Mouse (Mus musculus) MEL (cell line): ENCODE measurements around the gene Lcp1. TPM values are rescaled to one million over a fixed set of nuclear protein-coding genes. Genes with fewer than 3 reads are reported as not detected.
A peak's percentile ranks its signal among the peaks of the same experiment; 100 is the strongest.

Experiments
- DNase-seq: peaks from one replicate; pipeline ENCODE4 v3.0.0; 2011; ENCODE audit warnings: low read depth, low spot score
- H3K27ac ChIP-seq: 2 replicates; pipeline ENCODE4 v1.5.1; 2012; ENCODE audit warnings: low read depth, mild to moderate bottlenecking, control low read depth, low read length, moderate library complexity; ENCODE audit not compliant: control insufficient read depth
- H3K27me3 ChIP-seq, 2 experiments: fragments of 150-350 bp in 1 of 2; sonication (generic) in 1 of 2; 2 replicates each; pipeline ENCODE4 v1.6.1; 2012; ENCODE audit warnings: low read length in 2 of 2, mild to moderate bottlenecking in 2 of 2, improper control_type of control experiment in 1 of 2, moderate library complexity in 1 of 2; ENCODE audit not compliant: insufficient read depth in 2 of 2, control insufficient read depth in 1 of 2
- H3K36me3 ChIP-seq, 2 experiments: 2 replicates each; pipeline ENCODE4 v1.6.1; 2012 to 2014; ENCODE audit warnings: low read length in 2 of 2, improper control_type of control experiment in 1 of 2, inconsistent platforms in 1 of 2, mild to moderate bottlenecking in 1 of 2; ENCODE audit not compliant: insufficient read depth in 2 of 2, control insufficient read depth in 1 of 2
- H3K4me1 ChIP-seq, 2 experiments: fragments of 150-350 bp in 1 of 2; sonication (generic) in 1 of 2; 2 replicates each; pipeline ENCODE4 v1.6.1; 2012; ENCODE audit warnings: low read length in 2 of 2, improper control_type of control experiment in 1 of 2, mild to moderate bottlenecking in 1 of 2; ENCODE audit not compliant: insufficient read depth in 2 of 2, control insufficient read depth in 1 of 2
- H3K4me3 ChIP-seq, 2 experiments: fragments of 150-350 bp in 1 of 2; sonication (generic) in 1 of 2; 2 replicates each; pipeline ENCODE4 v1.5.1; 2012; ENCODE audit warnings: low read depth in 2 of 2, low read length in 2 of 2, mild to moderate bottlenecking in 2 of 2, moderate library complexity in 2 of 2, control low read depth in 1 of 2, improper control_type of control experiment in 1 of 2; ENCODE audit not compliant: control insufficient read depth in 1 of 2, insufficient read depth in 1 of 2
- H3K79me2 ChIP-seq: 2 replicates; pipeline ENCODE4 v1.6.1; 2012; ENCODE audit warnings: mild to moderate bottlenecking, low read length, moderate library complexity; ENCODE audit not compliant: control insufficient read depth, poor library complexity, insufficient read depth
- H3K9ac ChIP-seq: 2 replicates; pipeline ENCODE4 v1.6.1; 2012; ENCODE audit warnings: low read depth, mild to moderate bottlenecking, control low read depth, low read length, moderate library complexity; ENCODE audit not compliant: control insufficient read depth, poor library complexity, severe bottlenecking
- H3K9me3 ChIP-seq: fragments of 150-350 bp; sonication (generic); replicated peaks from 2 replicates; pipeline ENCODE4 v1.6.1; 2012; ENCODE audit warnings: mild to moderate bottlenecking, low read length, improper control_type of control experiment, moderate library complexity; ENCODE audit not compliant: insufficient read depth
- BHLHE40 ChIP-seq: IDR thresholded peaks from 2 replicates; pipeline ENCODE4 v1.6.1; 2012; ENCODE audit warnings: low read depth, mild to moderate bottlenecking, inconsistent platforms, low read length, improper control_type of control experiment, borderline replicate concordance
- CHD1 ChIP-seq: IDR thresholded peaks from 2 replicates; pipeline ENCODE4 v1.6.1; 2012; ENCODE audit warnings: low read depth, mild to moderate bottlenecking, inconsistent platforms, low read length, improper control_type of control experiment
- CHD2 ChIP-seq: IDR thresholded peaks from 2 replicates; pipeline ENCODE4 v1.6.1; 2011; ENCODE audit warnings: low read length, improper control_type of control experiment
- CTCF ChIP-seq, 3 experiments: IDR thresholded peaks in 2 of 3; conservative IDR thresholded peaks in 1 of 3; 2 replicates each; pipeline ENCODE4 v1.5.1; 2011 to 2012; ENCODE audit warnings: low read length in 3 of 3, low read depth in 2 of 3, mild to moderate bottlenecking in 2 of 3, improper control_type of control experiment in 1 of 3, inconsistent platforms in 1 of 3, mixed read lengths in 1 of 3, moderate library complexity in 1 of 3; ENCODE audit not compliant: control insufficient read depth in 1 of 3, insufficient read depth in 1 of 3, poor library complexity in 1 of 3, severe bottlenecking in 1 of 3
- E2F4 ChIP-seq: IDR thresholded peaks from 2 replicates; pipeline ENCODE4 v1.6.1; 2011; ENCODE audit warnings: low read depth, low read length, improper control_type of control experiment, borderline replicate concordance
- ELF1 ChIP-seq: IDR thresholded peaks from 2 replicates; pipeline ENCODE4 v1.6.1; 2014; ENCODE audit warnings: low read depth, mild to moderate bottlenecking, inconsistent platforms, low read length, improper control_type of control experiment, moderate library complexity
- EP300 ChIP-seq, 2 experiments: IDR thresholded peaks; 2 replicates each; pipeline ENCODE4 v1.6.1; 2011; ENCODE audit warnings: improper control_type of control experiment in 2 of 2, low read length in 2 of 2, low read depth in 1 of 2, mild to moderate bottlenecking in 1 of 2
- ETS1 ChIP-seq: IDR thresholded peaks from 2 replicates; pipeline ENCODE4 v1.6.1; 2012; ENCODE audit warnings: low read depth, mild to moderate bottlenecking, inconsistent platforms, low read length, improper control_type of control experiment, moderate library complexity
- HCFC1 ChIP-seq: IDR thresholded peaks from 2 replicates; pipeline ENCODE4 v1.6.1; 2012; ENCODE audit warnings: low read depth, mild to moderate bottlenecking, inconsistent platforms, low read length, improper control_type of control experiment, moderate library complexity
- KAT2A ChIP-seq: conservative IDR thresholded peaks from 2 replicates; pipeline ENCODE4 v1.6.1; 2012; ENCODE audit warnings: low read depth, low read length, improper control_type of control experiment, inconsistent platforms
- MAFK ChIP-seq: IDR thresholded peaks from 2 replicates; pipeline ENCODE4 v1.6.1; 2011; ENCODE audit warnings: low read depth, mild to moderate bottlenecking, low read length, improper control_type of control experiment, borderline replicate concordance
- MEF2A ChIP-seq: IDR thresholded peaks from 2 replicates; pipeline ENCODE4 v1.6.1; 2014; ENCODE audit warnings: low read depth, mild to moderate bottlenecking, inconsistent platforms, low read length, improper control_type of control experiment; ENCODE audit not compliant: poor library complexity, insufficient replicate concordance, severe bottlenecking; ENCODE audit errors: extremely low read depth
- MXI1 ChIP-seq: IDR thresholded peaks from 2 replicates; pipeline ENCODE4 v1.6.1; 2011; ENCODE audit warnings: mild to moderate bottlenecking, low read depth, low read length, improper control_type of control experiment
- MYB ChIP-seq: IDR thresholded peaks from 2 replicates; pipeline ENCODE4 v1.6.1; 2011; ENCODE audit warnings: mild to moderate bottlenecking, low read depth, low read length, improper control_type of control experiment
- MYC ChIP-seq: IDR thresholded peaks from 2 replicates; pipeline ENCODE4 v1.6.1; 2011; ENCODE audit warnings: low read depth, mild to moderate bottlenecking, low read length, improper control_type of control experiment, moderate library complexity
- NELFE ChIP-seq: IDR thresholded peaks from 2 replicates; pipeline ENCODE4 v1.6.1; 2011; ENCODE audit warnings: low read depth, low read length, improper control_type of control experiment
- NRF1 ChIP-seq: IDR thresholded peaks from 2 replicates; pipeline ENCODE4 v1.6.1; 2014; ENCODE audit warnings: low read depth, mild to moderate bottlenecking, inconsistent platforms, low read length, improper control_type of control experiment, moderate library complexity; ENCODE audit not compliant: poor library complexity, insufficient read depth, severe bottlenecking
- POLR2A ChIP-seq, 2 experiments: IDR thresholded peaks; 2 replicates each; pipeline ENCODE4 v1.6.1; 2011 to 2012; ENCODE audit warnings: low read length in 2 of 2, mild to moderate bottlenecking in 2 of 2, control low read depth in 1 of 2, improper control_type of control experiment in 1 of 2, low read depth in 1 of 2, moderate library complexity in 1 of 2; ENCODE audit not compliant: control insufficient read depth in 1 of 2, insufficient read depth in 1 of 2, poor library complexity in 1 of 2
- POLR2AphosphoS2 ChIP-seq: IDR thresholded peaks from 2 replicates; pipeline ENCODE4 v1.6.1; 2011; ENCODE audit warnings: low read length, improper control_type of control experiment
- RAD21 ChIP-seq: IDR thresholded peaks from 2 replicates; pipeline ENCODE4 v1.6.1; 2011; ENCODE audit warnings: mild to moderate bottlenecking, low read depth, low read length, improper control_type of control experiment
- SMC3 ChIP-seq: IDR thresholded peaks from 2 replicates; pipeline ENCODE4 v1.6.1; 2011; ENCODE audit warnings: low read depth, low read length, improper control_type of control experiment
- TAL1 ChIP-seq: IDR thresholded peaks from 2 replicates; pipeline ENCODE4 v1.6.1; 2012; ENCODE audit warnings: mild to moderate bottlenecking, inconsistent platforms, low read length, moderate library complexity, mixed read lengths
- UBTF ChIP-seq: IDR thresholded peaks from 2 replicates; pipeline ENCODE4 v1.6.1; 2012; ENCODE audit warnings: low read depth, mild to moderate bottlenecking, inconsistent platforms, low read length, improper control_type of control experiment, moderate library complexity, borderline replicate concordance; ENCODE audit not compliant: insufficient read depth
- USF1 ChIP-seq: IDR thresholded peaks from 2 replicates; pipeline ENCODE4 v1.6.1; 2014; ENCODE audit warnings: low read depth, mild to moderate bottlenecking, inconsistent platforms, low read length, improper control_type of control experiment, moderate library complexity
- ZC3H11A ChIP-seq: IDR thresholded peaks from 2 replicates; pipeline ENCODE4 v1.6.1; 2012; ENCODE audit warnings: low read depth, mild to moderate bottlenecking, inconsistent platforms, low read length, improper control_type of control experiment
- ZKSCAN1 ChIP-seq: IDR thresholded peaks from 2 replicates; pipeline ENCODE4 v1.6.1; 2012; ENCODE audit warnings: low read depth, mild to moderate bottlenecking, inconsistent platforms, low read length, improper control_type of control experiment, moderate library complexity
- polyA plus RNA-seq, 2 experiments: library from polyadenylated mRNA; stranded (reverse) in 1 of 2; unstranded in 1 of 2; fragments of >175 nt in 1 of 2; fragments of >200 nt in 1 of 2; gene quantifications; 2 replicates each; pipeline versions ENCODE4 v1.2.1 to v1.2.4; 2012; ENCODE audit warnings: low replicate concordance in 2 of 2, low read depth in 1 of 2; ENCODE audit not compliant: insufficient read length in 2 of 2, insufficient read depth in 1 of 2, missing spikeins in 1 of 2
- total RNA-seq: library from RNA; depleted of rRNA; stranded (reverse); fragments of 300-350 nt; gene quantifications from 2 replicates; pipeline ENCODE4 v1.2.3, GENCODE M21; 2012

Gene Lcp1
- total and polyA plus RNA-seq, 3 experiments, result 11.0 to 20.3 TPM; not detected in 1

DNA sequence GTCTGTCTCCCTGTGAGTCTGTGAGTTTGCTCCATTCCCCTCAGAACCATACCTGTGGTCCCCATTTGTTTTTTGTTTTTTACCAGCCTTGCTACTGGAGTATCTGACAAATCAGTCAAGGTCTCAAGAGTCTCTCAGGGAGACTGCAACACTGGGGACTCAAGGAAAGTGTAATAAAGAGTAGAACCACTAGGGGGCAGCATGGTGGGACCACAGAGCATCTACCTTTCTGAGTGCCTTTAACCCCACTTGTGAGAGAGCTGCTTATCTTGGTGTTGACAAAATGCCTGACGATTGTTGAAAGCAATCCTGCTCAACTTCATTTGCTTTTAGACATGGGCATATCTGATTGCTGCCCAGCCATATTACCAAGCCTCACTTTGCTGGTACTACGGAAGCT is 98.9 kb downstream of the Lcp1 start:
- TF ChIP-seq CTCF (IDR thresholded peaks at IDR 0.05 in 2 of 3, conservative IDR thresholded peaks at IDR 0.05 in 1 of 3; ENCODE audit: control insufficient read depth in 1 of 3, insufficient read depth in 1 of 3, low read depth in 2 of 3, low read length in 3 of 3, poor library complexity in 1 of 3, severe bottlenecking in 1 of 3), result peak; percentile 59 to 79 (median 76)
- TF ChIP-seq SMC3, result peak; percentile 72
- TF ChIP-seq MEF2A, result no peak
- no peak for TF ChIP-seq NRF1
- no peak for TF ChIP-seq ZKSCAN1
- no peak for TF ChIP-seq MYC
- TF ChIP-seq CHD2, result no peak
- TF ChIP-seq MYB, result no peak
- TF ChIP-seq HCFC1, result no peak
- TF ChIP-seq ELF1, result no peak
- no peak for TF ChIP-seq UBTF
- no peak for TF ChIP-seq POLR2AphosphoS2
- no peak for TF ChIP-seq CHD1
- TF ChIP-seq E2F4, result no peak
- no peak for TF ChIP-seq ETS1
- no peak for TF ChIP-seq MAFK
- TF ChIP-seq RAD21, result peak; percentile 63
- no peak for TF ChIP-seq POLR2A (IDR thresholded peaks at IDR 0.05; ENCODE audit: control insufficient read depth in 1 of 2, insufficient read depth in 1 of 2, low read depth in 1 of 2, low read length in 2 of 2, poor library complexity in 1 of 2)
- TF ChIP-seq EP300 (IDR thresholded peaks at IDR 0.05; ENCODE audit: low read depth in 1 of 2, low read length in 2 of 2), result no peak
- TF ChIP-seq BHLHE40, result no peak
- TF ChIP-seq MXI1, result no peak
- TF ChIP-seq USF1, result no peak
- no peak for TF ChIP-seq KAT2A
- no peak for TF ChIP-seq TAL1
- TF ChIP-seq ZC3H11A, result peak; percentile 44
- no peak for TF ChIP-seq NELFE
- TF ChIP-seq, all 39 proteins: peak for 4
- H3K9me3 ChIP-seq, result no peaks in the 10 kb centered on the region
- no peak overlapping the region for H3K4me3 ChIP-seq
- no peak overlapping the region for H3K27ac ChIP-seq
- no peaks in the 10 kb centered on the region; a peak in 1 of 4 replicates for H3K4me1 ChIP-seq
- H3K27me3 ChIP-seq, result no peaks in the 10 kb centered on the region
- H3K9ac ChIP-seq, result no peak overlapping the region
- peak; percentile 80 for DNase-seq
- no peaks in the 10 kb centered on the region; a peak in 1 of 4 replicates for H3K36me3 ChIP-seq
- no peaks in the 10 kb centered on the region for H3K79me2 ChIP-seq
